Mouse (Mus musculus): ENCODE measurements around the gene Zfp184.

GRCm38 (mm10) chr13:21917480-21917879, 27.4 kb upstream of the Zfp184 start:
- TF ChIP-seq CTCF (IDR thresholded peaks at IDR 0.05; ENCODE audit: borderline replicate concordance, insufficient read depth, low read depth, low read length) (no peak), POLR2A (IDR thresholded peaks at IDR 0.05; ENCODE audit: borderline replicate concordance, insufficient read depth, low read length) (no peak)

All from cerebellum, adult 2 months (tissue).